Mouse (Mus musculus) CH12.LX (cell line): ENCODE results near the gene Tha1. TPM values are rescaled to one million over a fixed set of nuclear protein-coding genes. Genes with fewer than 3 reads are reported as not detected.

Experiments used
- DNase-seq: peaks from one replicate; pipeline ENCODE4 v3.0.0-alpha.2; 2013; ENCODE audit errors: extremely low read depth
- H3K27ac ChIP-seq: 2 replicates; pipeline ENCODE4 v1.5.1; 2012; ENCODE audit warnings: low read depth, mild to moderate bottlenecking, control low read depth, moderate library complexity; ENCODE audit not compliant: insufficient read depth
- H3K27me3 ChIP-seq: replicated peaks from 2 replicates; pipeline ENCODE3; 2012; ENCODE audit warnings: inconsistent platforms
- H3K36me3 ChIP-seq, 2 experiments: replicated peaks in 1 of 2; 2 replicates each; pipeline versions ENCODE3 to v1.6.1; 2012; ENCODE audit warnings: inconsistent platforms in 1 of 2, low read length in 1 of 2, mild to moderate bottlenecking in 1 of 2, mixed read lengths in 1 of 2, moderate library complexity in 1 of 2; ENCODE audit not compliant: control insufficient read depth in 1 of 2, insufficient read depth in 1 of 2
- H3K4me1 ChIP-seq, 2 experiments: 2 replicates each; pipeline ENCODE4 v1.6.1; 2012; ENCODE audit warnings: inconsistent platforms in 1 of 2, moderate library complexity in 1 of 2; ENCODE audit not compliant: insufficient read depth in 2 of 2, control insufficient read depth in 1 of 2
- H3K4me2 ChIP-seq: 2 replicates; pipeline ENCODE4 v1.6.1; 2012; ENCODE audit warnings: low read depth, mild to moderate bottlenecking, control low read depth; ENCODE audit not compliant: poor library complexity, insufficient read depth, severe bottlenecking
- H3K4me3 ChIP-seq, 3 experiments: fragments of 150-350 bp in 1 of 3; sonication (generic) in 1 of 3; replicated peaks in 1 of 3; 2 replicates each; pipeline versions ENCODE3 to v1.5.1; 2011 to 2012; ENCODE audit warnings: low read depth in 2 of 3, low read length in 2 of 3, mild to moderate bottlenecking in 2 of 3, moderate library complexity in 2 of 3, control low read depth in 1 of 3, improper control_type of control experiment in 1 of 3, inconsistent platforms in 1 of 3, mixed read lengths in 1 of 3; ENCODE audit not compliant: poor library complexity in 1 of 3
- H3K79me2 ChIP-seq: replicated peaks from 2 replicates; pipeline ENCODE4 v1.6.1; 2012; ENCODE audit warnings: mild to moderate bottlenecking, moderate library complexity; ENCODE audit not compliant: control insufficient read depth, poor library complexity, insufficient read depth, severe bottlenecking; ENCODE audit errors: extremely low read depth
- H3K9ac ChIP-seq: 2 replicates; pipeline ENCODE4 v1.6.1; 2012; ENCODE audit warnings: low read depth, mild to moderate bottlenecking, control low read depth, moderate library complexity; ENCODE audit not compliant: insufficient read depth
- H3K9me3 ChIP-seq: replicated peaks from 2 replicates; pipeline ENCODE3; 2012; ENCODE audit warnings: low read length, inconsistent platforms, mixed read lengths
- CHD1 ChIP-seq: IDR thresholded peaks from 2 replicates; pipeline ENCODE4 v1.6.1; 2012; ENCODE audit warnings: low read depth, low read length, improper control_type of control experiment, inconsistent platforms
- CTCF ChIP-seq, 2 experiments: IDR thresholded peaks in 1 of 2; conservative IDR thresholded peaks in 1 of 2; 2 replicates each; pipeline ENCODE4 v1.5.1; 2011 to 2012; ENCODE audit warnings: low read depth in 2 of 2, low read length in 2 of 2, improper control_type of control experiment in 1 of 2, inconsistent platforms in 1 of 2, mild to moderate bottlenecking in 1 of 2, moderate library complexity in 1 of 2
- ELF1 ChIP-seq: IDR thresholded peaks from 2 replicates; pipeline ENCODE4 v1.6.1; 2014; ENCODE audit warnings: low read depth, mild to moderate bottlenecking, inconsistent platforms, low read length, improper control_type of control experiment
- ETS1 ChIP-seq: conservative IDR thresholded peaks from 2 replicates; pipeline ENCODE4 v1.6.1; 2012; ENCODE audit warnings: low read depth, mild to moderate bottlenecking, inconsistent platforms, low read length, improper control_type of control experiment, moderate library complexity
- GABPA ChIP-seq: IDR thresholded peaks from 2 replicates; pipeline ENCODE4 v1.6.1; 2012; ENCODE audit warnings: low read depth, low read length, improper control_type of control experiment, inconsistent platforms; ENCODE audit not compliant: insufficient replicate concordance
- IRF4 ChIP-seq: IDR thresholded peaks from 2 replicates; pipeline ENCODE4 v1.6.1; 2014; ENCODE audit warnings: low read depth, mild to moderate bottlenecking, inconsistent platforms, low read length, improper control_type of control experiment
- JUND ChIP-seq: conservative IDR thresholded peaks from 2 replicates; pipeline ENCODE4 v1.6.1; 2011; ENCODE audit warnings: low read depth, low read length, improper control_type of control experiment
- MAX ChIP-seq: IDR thresholded peaks from 2 replicates; pipeline ENCODE4 v1.6.1; 2011; ENCODE audit warnings: low read length, improper control_type of control experiment
- MAZ ChIP-seq: IDR thresholded peaks from 2 replicates; pipeline ENCODE4 v1.6.1; 2012; ENCODE audit warnings: low read depth, mild to moderate bottlenecking, inconsistent platforms, low read length, improper control_type of control experiment, moderate library complexity
- MXI1 ChIP-seq: IDR thresholded peaks from 2 replicates; pipeline ENCODE4 v1.6.1; 2011; ENCODE audit warnings: mild to moderate bottlenecking, low read depth, low read length, improper control_type of control experiment
- NELFE ChIP-seq: IDR thresholded peaks from 2 replicates; pipeline ENCODE4 v1.6.1; 2011; ENCODE audit warnings: low read depth, low read length, improper control_type of control experiment
- NRF1 ChIP-seq: IDR thresholded peaks from 2 replicates; pipeline ENCODE4 v1.6.1; 2014; ENCODE audit warnings: low read depth, mild to moderate bottlenecking, inconsistent platforms, low read length, improper control_type of control experiment, moderate library complexity
- PAX5 ChIP-seq: IDR thresholded peaks from 2 replicates; pipeline ENCODE4 v1.6.1; 2012; ENCODE audit warnings: low read length, inconsistent platforms, mixed read lengths
- POLR2AphosphoS2 ChIP-seq: IDR thresholded peaks from 2 replicates; pipeline ENCODE4 v1.6.1; 2011; ENCODE audit warnings: low read depth, low read length, improper control_type of control experiment
- RAD21 ChIP-seq: IDR thresholded peaks from 2 replicates; pipeline ENCODE4 v1.6.1; 2011; ENCODE audit warnings: low read depth, mild to moderate bottlenecking, low read length, improper control_type of control experiment, moderate library complexity
- RCOR1 ChIP-seq: conservative IDR thresholded peaks from 2 replicates; pipeline ENCODE4 v1.6.1; 2012; ENCODE audit warnings: low read depth, mild to moderate bottlenecking, inconsistent platforms, low read length, improper control_type of control experiment
- SIN3A ChIP-seq: IDR thresholded peaks from 2 replicates; pipeline ENCODE4 v1.6.1; 2012; ENCODE audit warnings: low read length, improper control_type of control experiment, inconsistent platforms
- SMC3 ChIP-seq: IDR thresholded peaks from 2 replicates; pipeline ENCODE4 v1.6.1; 2011; ENCODE audit warnings: low read depth, low read length, improper control_type of control experiment
- TBP ChIP-seq: conservative IDR thresholded peaks from 2 replicates; pipeline ENCODE4 v1.6.1; 2011; ENCODE audit warnings: low read depth, low read length, improper control_type of control experiment
- TCF12 ChIP-seq: IDR thresholded peaks from 2 replicates; pipeline ENCODE4 v1.6.1; 2014; ENCODE audit warnings: low read depth, mild to moderate bottlenecking, inconsistent platforms, low read length, improper control_type of control experiment
- USF1 ChIP-seq: IDR thresholded peaks from 2 replicates; pipeline ENCODE4 v1.6.1; 2014; ENCODE audit warnings: low read depth, mild to moderate bottlenecking, inconsistent platforms, low read length, improper control_type of control experiment
- USF2 ChIP-seq: conservative IDR thresholded peaks from 2 replicates; pipeline ENCODE4 v1.6.1; 2011; ENCODE audit warnings: low read depth, low read length, improper control_type of control experiment
- ZC3H11A ChIP-seq: IDR thresholded peaks from 2 replicates; pipeline ENCODE4 v1.6.1; 2012; ENCODE audit warnings: low read depth, mild to moderate bottlenecking, inconsistent platforms, low read length, improper control_type of control experiment
- ZKSCAN1 ChIP-seq: IDR thresholded peaks from 2 replicates; pipeline ENCODE4 v1.6.1; 2012; ENCODE audit warnings: low read depth, inconsistent platforms, low read length, improper control_type of control experiment, borderline replicate concordance
- ZMIZ1 ChIP-seq: IDR thresholded peaks from 2 replicates; pipeline ENCODE4 v1.6.1; 2012; ENCODE audit warnings: low read depth, mild to moderate bottlenecking, inconsistent platforms, low read length, improper control_type of control experiment
- ZNF384 ChIP-seq: IDR thresholded peaks from 2 replicates; pipeline ENCODE4 v1.6.1; 2012; ENCODE audit warnings: low read depth, low read length, improper control_type of control experiment, inconsistent platforms
- dilution Hi-C: fragments of 300-500 bp; cut with MboI; formaldehyde crosslinking; loops from 2 replicates; pipeline ENCODE4 v1.14.3; 2020; ENCODE audit warnings: low sequenced_read_pairs; ENCODE audit not compliant: extremely low pct_unique_long_range_greater_than_20kb, extremely low pct_ligation_motif_present
- in situ Hi-C: fragments of 300-500 bp; cut with MboI; formaldehyde crosslinking; loops from 3 replicates; pipeline ENCODE4 v1.14.3; 2019; ENCODE audit warnings: low sequenced_read_pairs, low pct_ligation_motif_present, low pct_unique_long_range_greater_than_20kb, mixed read lengths
- polyA plus RNA-seq: library from polyadenylated mRNA; unstranded; fragments of >175 nt; gene quantifications from 2 replicates; pipeline ENCODE4 v1.2.1, GENCODE M21; 2012; ENCODE audit warnings: low read depth; ENCODE audit not compliant: insufficient read length
- total RNA-seq, 2 experiments: library from RNA; depleted of rRNA; stranded (reverse); fragments of 300-350 nt in 1 of 2; fragments of >200 nt in 1 of 2; gene quantifications; 2 replicates each; pipeline ENCODE4 v1.2.3; 2012 to 2014

The Tha1 gene
- total and polyA plus RNA-seq, 3 experiments, result not detected

DNA sequence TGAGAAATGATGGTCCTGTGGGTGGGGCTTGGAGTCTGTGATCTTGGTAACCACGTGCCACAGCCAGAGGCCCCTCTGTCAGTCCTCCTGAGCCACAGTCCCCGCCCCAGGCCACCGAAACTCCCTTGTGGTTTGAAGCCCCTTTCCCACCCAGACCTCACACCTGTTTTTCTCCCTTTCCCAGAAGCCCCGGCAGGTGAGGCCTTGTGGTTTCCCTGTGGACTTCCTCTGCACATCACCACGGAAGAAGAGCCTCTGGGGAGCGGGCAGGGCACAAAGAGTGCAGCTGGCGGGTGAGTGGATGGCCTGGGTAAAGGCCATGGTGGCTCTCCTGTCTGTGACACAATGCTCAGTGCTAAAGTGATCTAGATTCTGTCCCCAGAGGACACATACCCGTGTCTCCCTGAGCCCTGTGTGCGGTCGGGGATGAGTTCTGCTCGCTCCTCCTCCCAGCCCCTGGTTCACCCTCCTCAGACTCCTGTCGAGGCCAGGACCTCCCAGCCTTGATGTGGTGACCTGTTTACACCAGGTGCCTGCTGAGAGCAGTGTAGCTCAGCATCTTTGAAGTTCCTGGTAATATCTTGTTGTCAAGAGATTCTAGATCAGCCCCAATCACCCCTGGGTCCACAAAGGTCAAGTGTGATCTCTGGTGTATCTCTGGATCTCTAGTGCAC lies 1.2 kb downstream of the Tha1 start (continued):
- TF ChIP-seq MXI1, result no peak; the same call in 1 of the 2 replicates
- peak; percentile 45; the same call in 1 of the 2 replicates for TF ChIP-seq SIN3A
- no peak; the same call in 1 of the 2 replicates for TF ChIP-seq RAD21
- peak; percentile 86 for TF ChIP-seq IRF4
- TF ChIP-seq USF2, result peak; percentile 57
- TF ChIP-seq ETS1, result peak; percentile 92
- TF ChIP-seq GABPA, result no peak
- no peak for TF ChIP-seq ZMIZ1
- 0 out of 2 replicates have a peak, but pooled peaks have one; percentile 3 for TF ChIP-seq SMC3

DNA sequence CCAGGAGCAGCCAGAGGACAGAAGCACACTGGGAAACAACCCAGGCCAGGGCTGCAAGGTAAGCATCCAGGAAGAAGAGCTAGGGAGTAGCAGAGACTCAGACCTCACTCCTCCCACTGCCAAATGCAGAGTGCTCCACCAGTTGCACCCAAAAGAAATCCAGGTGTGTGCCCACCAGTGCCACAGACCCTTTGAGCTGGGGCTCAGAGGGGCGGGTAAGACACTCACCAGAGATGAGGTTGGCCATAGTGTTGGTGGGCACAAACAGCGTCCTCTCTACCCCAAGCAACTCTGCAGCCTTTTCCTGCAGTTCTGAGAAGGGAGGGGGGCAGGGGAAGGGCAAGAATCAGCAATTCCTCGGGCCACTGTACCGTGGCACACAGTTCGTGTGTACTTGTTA lies 1.9 kb downstream of the Tha1 start:
- peak overlapping the region; percentile 24; the same call in 1 of the 2 replicates for H3K4me2 ChIP-seq
- H3K27ac ChIP-seq, result no peak overlapping the region
- in situ Hi-C loops (loop anchor here (5.0 kb wide), 2 partner anchors 96 to 151 kb away; no protein-coding TSS in a partner anchor), dilution Hi-C loops (no loop called here)
- peaks cover 61% of the 10 kb centered on the region for H3K27me3 ChIP-seq
- no peaks in the 10 kb centered on the region for H3K36me3 ChIP-seq
- H3K9me3 ChIP-seq, result peaks cover 4% of the 10 kb centered on the region
- no peak overlapping the region for H3K9ac ChIP-seq
- no peak for TF ChIP-seq ZNF384
- TF ChIP-seq JUND, result no peak
- TF ChIP-seq SMC3, result 0 out of 2 replicates have a peak, but pooled peaks have one; percentile 3
- no peak for TF ChIP-seq ZMIZ1
- TF ChIP-seq RAD21, result no peak
- H3K79me2 ChIP-seq, result no peaks in the 10 kb centered on the region
- no peak for DNase-seq
- H3K4me1 ChIP-seq, result peaks cover 17 to 32% of the 10 kb centered on the region in 2 experiments
- H3K4me3 ChIP-seq, result no peak overlapping the region

DNA sequence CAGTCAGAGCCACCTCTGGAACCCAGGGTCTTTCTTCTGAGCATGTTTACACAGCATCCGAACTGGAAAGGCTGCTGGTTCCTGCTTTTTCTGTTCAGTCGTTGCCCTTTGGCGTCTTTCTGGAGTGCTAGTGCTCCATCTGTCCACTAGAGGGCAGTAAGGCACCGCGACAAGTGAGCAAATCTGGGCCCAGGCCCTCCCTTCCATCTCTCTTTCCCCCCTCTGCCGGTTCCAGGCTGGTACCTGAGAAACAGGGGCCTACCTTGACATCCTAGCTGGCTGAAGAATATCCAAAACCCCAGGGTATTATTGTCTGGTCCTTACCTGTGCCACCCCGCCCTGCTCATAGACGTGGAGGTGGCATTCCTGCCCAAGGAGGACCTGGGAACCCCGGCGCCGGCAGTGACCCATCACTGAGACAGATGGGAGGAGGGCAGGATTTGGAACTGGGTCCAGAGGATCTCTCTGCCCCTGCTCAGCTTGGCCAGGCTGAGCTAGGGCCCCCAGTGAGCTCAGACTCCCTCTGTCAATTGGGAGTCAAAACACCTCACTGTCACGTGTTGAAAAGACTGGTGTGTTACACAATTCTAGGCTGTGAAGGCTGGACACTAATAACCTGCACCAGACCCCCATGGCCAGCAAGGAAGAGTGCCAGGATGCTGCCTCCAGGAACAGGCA lies 2.5 kb downstream of the Tha1 start:
- Histone ChIP-seq H3K9ac (no peak overlapping the region), H3K27me3 (peaks cover 58% of the 10 kb centered on the region), H3K9me3 (peaks cover 4% of the 10 kb centered on the region), H3K4me1 (peaks cover 23 to 38% of the 10 kb centered on the region in 2 experiments), H3K4me3 (no peak overlapping the region), H3K4me2 (no peak overlapping the region), H3K79me2 (no peaks in the 10 kb centered on the region), H3K36me3 (no peaks in the 10 kb centered on the region), H3K27ac (no peak overlapping the region)
- dilution Hi-C loops, result no loop called here
- peak; percentile 92 for DNase-seq
- in situ Hi-C loops, result loop anchor here (5.0 kb wide), 2 partner anchors 96 to 151 kb away; no protein-coding TSS in a partner anchor
- TF ChIP-seq USF1, result no peak
- TF ChIP-seq JUND, result peak; percentile 50; the same call in 1 of the 2 replicates
- no peak for TF ChIP-seq CHD1
- peak; percentile 97 for TF ChIP-seq ZC3H11A
- TF ChIP-seq PAX5, result no peak
- TF ChIP-seq SMC3, result peak; percentile 99
- peak; percentile 98 to 99 for TF ChIP-seq CTCF (conservative IDR thresholded peaks at IDR 0.05 in 1 of 2, IDR thresholded peaks at IDR 0.05 in 1 of 2; ENCODE audit: low read depth in 2 of 2, low read length in 2 of 2)
- peak; percentile 84; the same call in 1 of the 2 replicates for TF ChIP-seq MAZ
- TF ChIP-seq MAX, result no peak
- TF ChIP-seq NELFE, result peak; percentile 59; the same call in 1 of the 2 replicates
- no peak for TF ChIP-seq ZKSCAN1
- peak; percentile 51 for TF ChIP-seq ELF1
- TF ChIP-seq RAD21, result no peak; the same call in none of the 2 replicates
- no peak; the same call in 1 of the 2 replicates for TF ChIP-seq MXI1
- TF ChIP-seq RCOR1, result no peak
- TF ChIP-seq TBP, result no peak
- TF ChIP-seq POLR2AphosphoS2, result no peak
- TF ChIP-seq NRF1, result 0 out of 2 replicates have a peak, but pooled peaks have one; percentile 27
- peak; percentile 23; the same call in 1 of the 2 replicates for TF ChIP-seq SIN3A
- TF ChIP-seq TCF12, result peak; percentile 63; the same call in 1 of the 2 replicates
